Mouse (Mus musculus): ENCODE measurements around the gene Gli2.

DNA sequence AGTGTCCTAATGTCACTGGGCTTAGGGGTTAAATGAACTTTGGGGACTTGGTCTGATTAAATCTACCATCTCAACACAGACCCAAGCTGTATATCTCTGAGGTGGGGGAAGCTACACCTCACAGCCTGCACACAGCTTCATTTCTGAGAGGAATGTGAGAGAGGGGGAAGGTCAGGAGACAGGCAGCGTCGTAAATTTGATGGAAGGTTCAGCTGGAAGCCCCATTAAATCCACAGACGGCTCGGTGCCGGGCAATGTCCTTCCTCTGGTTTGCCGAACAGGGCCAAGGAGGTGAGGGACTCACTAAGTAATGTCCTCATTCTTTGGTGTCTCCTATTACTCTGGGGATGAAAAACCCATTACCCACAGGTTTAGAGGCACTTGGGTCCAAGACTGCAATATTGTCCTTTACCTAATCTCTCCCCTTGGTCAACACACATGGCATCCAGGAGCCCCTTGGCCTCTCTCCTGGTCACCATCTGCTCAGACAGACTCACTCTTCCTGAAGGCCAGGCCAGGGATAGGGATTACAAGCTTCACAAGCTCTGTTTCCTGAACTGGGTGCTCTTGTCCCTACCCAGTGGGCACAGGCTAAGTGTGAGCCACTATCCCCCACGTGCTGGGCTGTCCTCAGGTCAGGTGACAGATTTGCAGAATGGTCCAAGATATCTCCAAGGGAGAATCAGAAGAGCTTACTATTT lies 135.7 kb downstream of the Gli2 start:
- TF ChIP-seq CTCF (IDR thresholded peaks at IDR 0.05; ENCODE audit: low read depth, low read length): no peak
- TF ChIP-seq GATA2 (IDR thresholded peaks at IDR 0.05; ENCODE audit: borderline replicate concordance, low read depth, low read length): no peak
- TF ChIP-seq TAL1 (conservative IDR thresholded peaks at IDR 0.05; ENCODE audit: low read depth, low read length): no peak
- no peak for TF ChIP-seq POLR2AphosphoS5 (IDR thresholded peaks at IDR 0.05; ENCODE audit: insufficient replicate concordance, low read depth, low read length)
